Mouse (Mus musculus): ENCODE measurements around the gene Gtpbp1.

GRCm38 (mm10) chr15:79741173-79741858, 50.7 kb downstream of the Gtpbp1 start:
- TF ChIP-seq CTCF (IDR thresholded peaks at IDR 0.05; ENCODE audit: extremely low read depth, insufficient read length, insufficient replicate concordance, low read depth, low read length) (no peak), POLR2A (IDR thresholded peaks at IDR 0.05; ENCODE audit: low read depth, low read length) (no peak)

Measured in small intestine, adult 2 months (tissue).